Mouse (Mus musculus) gastrocnemius, adult 2 months (tissue): ENCODE results near the gene Kiz. TPM values are rescaled to one million over a fixed set of nuclear protein-coding genes. Genes with fewer than 3 reads are reported as not detected.

ENCODE experiments used
- DNase-seq: peaks from one replicate; pipeline ENCODE4 v3.0.0; 2022
- H3K27ac ChIP-seq: fragments of 200-600 bp; 2 replicates; pipeline ENCODE4 v1.8.1; 2022; ENCODE audit warnings: mild to moderate bottlenecking
- H3K4me3 ChIP-seq: fragments of 200-600 bp; 2 replicates; pipeline ENCODE4 v1.8.1; 2022; ENCODE audit warnings: mild to moderate bottlenecking, moderate library complexity
- CTCF ChIP-seq: fragments of 200-600 bp; IDR thresholded peaks from 2 replicates; pipeline ENCODE4 v1.8.1; 2022; ENCODE audit warnings: antibody characterized with exemption, mild to moderate bottlenecking, moderate library complexity
- intact Hi-C: fragments of 180-260 bp; cut with DNase I; formaldehyde crosslinking; loops from one replicate; pipeline ENCODE4 v1.15.1; 2025
- total RNA-seq, 2 experiments: library from RNA; stranded (reverse); gene quantifications; 2 replicates each; pipeline ENCODE4 v1.2.3; 2021

Gene Kiz
- total RNA-seq, 2 experiments from 2014 or later, result 56.1 to 57.2 TPM

- intact Hi-C loops, result no loop called here
- no peak overlapping the region for H3K4me3 ChIP-seq
- no peak for TF ChIP-seq CTCF
These were observed 17.0 kb downstream of the Kiz start for GRCm38 (mm10) chr2:146872697-146873096.

GRCm38 (mm10) chr2:146873881-146874441 is 18.3 kb downstream of the Kiz start:
- no peak overlapping the region for H3K27ac ChIP-seq
- no peak for DNase-seq
- no peak for TF ChIP-seq CTCF

More at GRCm38 (mm10) chr2:146872697-146873096, 17.0 kb downstream of the Kiz start:
- no peak for DNase-seq
- H3K27ac ChIP-seq, result no peak overlapping the region

GRCm38 (mm10) chr2:146877423-146878098 is 21.9 kb downstream of the Kiz start:
- Histone ChIP-seq H3K27ac (no peak overlapping the region), H3K4me3 (no peak overlapping the region)
- no peak for TF ChIP-seq CTCF
- DNase-seq, result no peak
- intact Hi-C loops, result no loop called here

More at GRCm38 (mm10) chr2:146873881-146874441, 18.3 kb downstream of the Kiz start:
- intact Hi-C loops, result no loop called here
- H3K4me3 ChIP-seq, result no peak overlapping the region

DNA sequence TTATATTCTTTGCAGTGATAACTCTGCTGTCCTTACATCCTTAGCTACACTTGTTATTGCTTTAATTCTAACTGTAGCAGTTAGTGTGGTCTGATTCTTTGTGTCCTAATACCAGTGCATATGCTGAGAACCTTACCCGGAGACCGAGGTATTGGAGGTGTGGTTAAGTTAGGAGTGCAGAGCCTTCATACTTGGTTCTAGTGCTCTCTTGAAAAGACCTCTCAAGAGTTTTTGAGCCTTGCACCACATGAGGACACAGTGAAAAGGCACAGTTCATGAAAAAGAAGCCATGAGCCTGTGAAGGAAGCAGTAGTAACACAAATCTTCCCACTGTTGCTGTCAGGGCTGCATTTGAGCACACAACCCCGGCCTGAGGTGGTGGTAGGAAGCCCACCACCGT is 26.0 kb downstream of the Kiz start:
- no peak overlapping the region for H3K27ac ChIP-seq
- no peak for TF ChIP-seq CTCF
- H3K4me3 ChIP-seq, result no peak overlapping the region
- intact Hi-C loops, result no loop called here
- no peak for DNase-seq

- H3K4me3 ChIP-seq, result peak overlapping the region; percentile 3
- TF ChIP-seq CTCF, result no peak
- intact Hi-C loops, result no loop called here
- no peak for DNase-seq
- peak overlapping the region; percentile 41; the same call in 1 of the 2 replicates for H3K27ac ChIP-seq
These were observed 28.7 kb downstream of the Kiz start for GRCm38 (mm10) chr2:146884291-146884855.

- intact Hi-C loops, result no loop called here
- DNase-seq, result no peak
- no peak overlapping the region for H3K4me3 ChIP-seq
- no peak for TF ChIP-seq CTCF
- H3K27ac ChIP-seq, result no peak overlapping the region
These were observed 33.2 kb downstream of the Kiz start for GRCm38 (mm10) chr2:146888786-146889414.

DNA sequence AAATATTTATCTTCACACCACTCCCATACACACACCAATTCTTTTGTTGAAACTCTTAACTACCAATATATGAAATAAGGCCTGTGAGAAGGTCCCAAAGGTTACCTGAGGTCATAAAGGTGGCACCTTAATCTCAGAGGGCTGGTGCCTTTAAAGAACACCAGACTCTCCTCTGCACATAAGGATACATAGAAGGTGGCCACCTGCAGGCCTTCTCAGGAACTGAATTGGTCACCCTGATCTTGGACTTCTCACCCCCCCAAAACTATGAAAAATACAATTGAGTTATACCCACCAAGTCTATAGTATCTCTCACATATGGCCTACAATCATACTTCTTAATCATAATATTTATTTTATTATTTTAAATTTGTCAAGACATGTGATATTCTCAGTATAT is 43.3 kb downstream of the Kiz start:
- intact Hi-C loops, result no loop called here
- peak; percentile 50 for TF ChIP-seq CTCF
- DNase-seq, result no peak
- Histone ChIP-seq H3K4me3 (no peak overlapping the region), H3K27ac (no peak overlapping the region)

DNA sequence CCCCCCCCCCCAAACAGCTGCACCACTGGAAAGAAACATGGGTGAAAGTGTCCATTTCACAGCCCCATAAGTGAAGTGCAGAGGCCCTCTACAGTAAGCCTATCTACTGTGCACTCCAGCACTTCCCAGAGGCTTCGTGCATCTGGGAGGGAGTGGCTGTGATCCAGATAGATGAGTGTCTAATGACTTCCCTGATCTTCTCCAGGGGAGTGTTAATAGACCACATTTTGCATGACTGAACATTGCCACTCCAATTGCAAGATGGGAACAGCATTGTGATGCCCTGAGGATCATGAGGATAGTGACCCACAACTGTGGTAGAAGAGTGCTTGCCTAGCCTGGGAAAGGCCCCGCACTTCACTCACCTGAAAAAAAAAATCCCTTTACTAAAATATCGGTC is 60.4 kb downstream of the Kiz start:
- no peak for TF ChIP-seq CTCF
- intact Hi-C loops, result no loop called here
- DNase-seq, result no peak

DNA sequence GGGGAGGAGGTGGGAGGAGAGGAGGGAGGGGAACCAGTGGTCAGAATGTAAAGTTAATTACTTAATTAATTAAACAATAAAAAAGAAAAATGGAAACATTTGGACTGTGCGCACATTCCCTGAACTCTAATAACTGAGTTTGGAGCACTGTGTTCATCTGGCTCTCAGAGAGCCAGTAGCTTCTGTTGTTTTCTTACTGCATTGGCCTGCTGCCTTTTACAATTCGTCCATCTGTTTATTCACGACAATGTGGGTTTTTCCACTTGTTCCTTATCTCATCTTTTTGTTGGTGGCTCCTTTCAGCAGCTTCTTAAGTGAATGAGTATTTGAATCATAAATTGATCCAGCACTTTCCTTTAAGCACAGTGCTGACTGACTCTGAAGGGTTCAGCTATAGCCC is 62.1 kb downstream of the Kiz start:
- intact Hi-C loops, result no loop called here
- TF ChIP-seq CTCF, result no peak
- H3K27ac ChIP-seq, result no peak overlapping the region
- H3K4me3 ChIP-seq, result no peak overlapping the region
- DNase-seq, result no peak

More for the DNA sequence above, 60.4 kb downstream of the Kiz start:
- Histone ChIP-seq H3K27ac (no peak overlapping the region), H3K4me3 (no peak overlapping the region)

GRCm38 (mm10) chr2:146920375-146921160 is 64.9 kb downstream of the Kiz start:
- no peak overlapping the region for H3K4me3 ChIP-seq
- no peak for DNase-seq
- no peak for TF ChIP-seq CTCF
- no peak overlapping the region for H3K27ac ChIP-seq
- intact Hi-C loops, result no loop called here

GRCm38 (mm10) chr2:146925296-146925695 is 69.6 kb downstream of the Kiz start:
- no peak for DNase-seq
- no peak overlapping the region for H3K27ac ChIP-seq
- TF ChIP-seq CTCF, result no peak
- no peak overlapping the region for H3K4me3 ChIP-seq
- intact Hi-C loops, result no loop called here

DNA sequence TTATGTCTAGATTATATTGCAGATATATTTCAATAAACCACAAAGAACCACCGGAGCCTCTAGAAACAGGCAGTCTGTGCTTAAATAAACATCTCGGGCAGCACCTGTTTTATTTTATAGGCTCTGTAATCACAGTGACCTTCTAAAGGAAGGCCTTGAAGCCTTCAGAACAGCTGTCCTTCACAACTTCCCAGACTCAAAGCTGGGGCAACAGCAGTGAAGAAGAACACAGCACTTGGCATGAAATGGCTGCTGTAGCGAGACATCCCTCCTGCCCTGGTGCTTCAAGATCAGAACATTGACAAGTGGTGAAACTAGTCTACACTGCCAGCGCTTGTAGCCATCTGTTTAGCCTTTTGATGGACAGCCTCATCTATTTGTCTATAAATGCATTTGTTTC is 70.2 kb downstream of the Kiz start:
- no peak for TF ChIP-seq CTCF
- no peak for DNase-seq
- intact Hi-C loops, result no loop called here
- Histone ChIP-seq H3K4me3 (no peak overlapping the region), H3K27ac (no peak overlapping the region)
